Mouse (Mus musculus): ENCODE measurements at regions not wholly inside any gene's neighbourhood (a gene's known extent, or its start where the extent isn't known, plus 50 kb on each side); places are given as distances from the start of the nearest gene placed in this dataset.

DNA sequence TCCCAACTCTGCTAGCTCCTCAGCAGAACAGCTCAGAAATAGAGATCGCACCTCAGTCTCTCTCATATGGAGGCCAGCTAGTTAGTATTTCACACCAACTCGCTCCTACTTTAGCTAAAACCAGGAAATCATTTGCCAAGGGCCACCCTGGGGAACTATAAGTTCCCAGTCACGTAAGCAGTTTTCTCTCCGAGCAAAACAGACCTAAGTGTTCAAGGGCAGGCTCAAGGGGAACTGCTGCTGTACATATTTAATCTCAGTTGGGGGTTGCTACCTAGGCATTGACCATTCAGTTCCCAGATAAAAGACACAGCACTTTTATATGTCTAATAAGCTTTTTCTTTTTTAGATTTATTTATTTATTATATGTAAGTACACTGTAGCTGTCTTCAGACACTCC is 93.5 kb upstream of the Cpm start:
- H3K4me1 ChIP-seq (ENCODE audit: control insufficient read depth, insufficient read depth, low read length): no peaks in the 10 kb centered on the region
- no peak overlapping the region for H3K4me2 ChIP-seq (ENCODE audit: low read depth, low read length)
- H3K9ac ChIP-seq (replicated peaks; ENCODE audit: low read depth, low read length): no peak overlapping the region
- no peak for ATAC-seq (ENCODE audit: low read depth)
- WGBS: 74% methylated on average over 4 of the region's 4 CpGs
- H3K9me3 ChIP-seq (ENCODE audit: control insufficient read depth, low read length): no peaks in the 10 kb centered on the region
- H3K4me3 ChIP-seq (ENCODE audit: low read depth, low read length): no peak overlapping the region
- no peaks in the 10 kb centered on the region for H3K27me3 ChIP-seq (ENCODE audit: control insufficient read depth, insufficient read depth, low read length)
- no peaks in the 10 kb centered on the region for H3K36me3 ChIP-seq (ENCODE audit: control insufficient read depth, insufficient read depth, low read length)
- no peak overlapping the region for H3K27ac ChIP-seq (ENCODE audit: low read depth, low read length)

DNA sequence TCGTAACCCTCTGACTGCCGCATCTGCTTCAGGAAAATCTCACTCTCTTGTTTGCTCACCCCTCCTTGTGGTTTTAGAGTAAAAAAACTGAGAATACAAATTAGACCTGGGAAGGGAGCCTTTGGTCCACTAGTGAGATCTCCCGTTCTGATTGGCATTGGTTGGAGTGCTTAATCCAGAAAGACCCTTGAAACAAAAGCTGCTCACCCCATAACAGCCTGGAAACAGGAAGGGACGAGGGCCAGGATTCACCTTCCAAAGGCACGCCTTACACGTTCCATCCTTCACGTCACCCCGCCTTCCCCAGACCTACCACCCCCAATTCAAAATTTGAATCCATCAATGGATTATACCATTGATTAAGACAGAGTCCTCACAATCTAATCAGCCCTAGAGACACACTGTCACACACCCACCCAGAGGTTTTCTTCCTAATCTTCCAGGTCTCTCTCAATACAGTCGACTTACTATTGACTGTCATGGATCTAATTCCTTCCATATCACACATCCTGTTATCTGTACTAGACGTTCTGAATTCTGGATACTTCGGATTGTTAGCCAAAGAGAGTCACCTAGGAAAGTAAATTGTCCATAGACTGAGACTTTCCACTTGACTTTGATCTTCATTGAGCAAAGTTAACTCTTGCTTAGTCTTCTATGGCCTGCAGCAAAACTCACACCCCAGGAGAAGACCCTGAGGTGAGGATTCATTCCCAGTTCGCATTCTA is 94.1 kb upstream of the Cpm start:
- no peak overlapping the region for H3K4me2 ChIP-seq (ENCODE audit: low read depth, low read length)
- no peak overlapping the region for H3K4me3 ChIP-seq (ENCODE audit: low read depth, low read length)
- H3K27me3 ChIP-seq (ENCODE audit: control insufficient read depth, insufficient read depth, low read length): no peaks in the 10 kb centered on the region
- WGBS: 94% methylated on average over 12 of the region's 12 CpGs
- no peaks in the 10 kb centered on the region for H3K36me3 ChIP-seq (ENCODE audit: control insufficient read depth, insufficient read depth, low read length)
- no peak overlapping the region for H3K27ac ChIP-seq (ENCODE audit: low read depth, low read length)
- no peak overlapping the region for H3K9ac ChIP-seq (replicated peaks; ENCODE audit: low read depth, low read length)
- ATAC-seq (ENCODE audit: low read depth): no peak
- H3K9me3 ChIP-seq (ENCODE audit: control insufficient read depth, low read length): no peaks in the 10 kb centered on the region
- no peaks in the 10 kb centered on the region for H3K4me1 ChIP-seq (ENCODE audit: control insufficient read depth, insufficient read depth, low read length)

DNA sequence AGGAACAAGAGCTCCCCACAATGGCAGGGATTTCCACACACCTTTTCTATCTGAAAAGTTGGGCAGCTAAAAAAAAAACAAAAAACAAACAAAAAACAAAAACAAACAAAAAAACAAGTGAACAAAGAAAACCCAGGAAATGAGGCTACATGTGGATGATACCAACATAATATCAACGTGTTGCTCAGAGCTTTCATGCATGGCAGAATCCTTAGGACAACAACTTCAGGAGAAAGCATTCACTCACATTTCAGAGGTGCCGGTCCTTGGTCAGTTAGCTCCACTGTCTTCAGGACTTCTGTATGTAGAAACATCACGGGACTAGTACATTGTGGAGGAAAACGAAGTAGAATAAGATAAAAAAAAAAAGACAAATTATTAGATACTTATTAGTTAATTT is 94.8 kb upstream of the Cpm start:
- Histone ChIP-seq H3K9ac (replicated peaks; ENCODE audit: low read depth, low read length) (no peak overlapping the region), H3K36me3 (ENCODE audit: control insufficient read depth, insufficient read depth, low read length) (no peaks in the 10 kb centered on the region), H3K4me3 (ENCODE audit: low read depth, low read length) (no peak overlapping the region), H3K4me1 (ENCODE audit: control insufficient read depth, insufficient read depth, low read length) (no peaks in the 10 kb centered on the region), H3K4me2 (ENCODE audit: low read depth, low read length) (no peak overlapping the region), H3K9me3 (ENCODE audit: control insufficient read depth, low read length) (no peaks in the 10 kb centered on the region), H3K27me3 (ENCODE audit: control insufficient read depth, insufficient read depth, low read length) (no peaks in the 10 kb centered on the region), H3K27ac (ENCODE audit: low read depth, low read length) (no peak overlapping the region)
- WGBS: 89% methylated on average over 4 of the region's 4 CpGs
- ATAC-seq (ENCODE audit: low read depth): no peak

DNA sequence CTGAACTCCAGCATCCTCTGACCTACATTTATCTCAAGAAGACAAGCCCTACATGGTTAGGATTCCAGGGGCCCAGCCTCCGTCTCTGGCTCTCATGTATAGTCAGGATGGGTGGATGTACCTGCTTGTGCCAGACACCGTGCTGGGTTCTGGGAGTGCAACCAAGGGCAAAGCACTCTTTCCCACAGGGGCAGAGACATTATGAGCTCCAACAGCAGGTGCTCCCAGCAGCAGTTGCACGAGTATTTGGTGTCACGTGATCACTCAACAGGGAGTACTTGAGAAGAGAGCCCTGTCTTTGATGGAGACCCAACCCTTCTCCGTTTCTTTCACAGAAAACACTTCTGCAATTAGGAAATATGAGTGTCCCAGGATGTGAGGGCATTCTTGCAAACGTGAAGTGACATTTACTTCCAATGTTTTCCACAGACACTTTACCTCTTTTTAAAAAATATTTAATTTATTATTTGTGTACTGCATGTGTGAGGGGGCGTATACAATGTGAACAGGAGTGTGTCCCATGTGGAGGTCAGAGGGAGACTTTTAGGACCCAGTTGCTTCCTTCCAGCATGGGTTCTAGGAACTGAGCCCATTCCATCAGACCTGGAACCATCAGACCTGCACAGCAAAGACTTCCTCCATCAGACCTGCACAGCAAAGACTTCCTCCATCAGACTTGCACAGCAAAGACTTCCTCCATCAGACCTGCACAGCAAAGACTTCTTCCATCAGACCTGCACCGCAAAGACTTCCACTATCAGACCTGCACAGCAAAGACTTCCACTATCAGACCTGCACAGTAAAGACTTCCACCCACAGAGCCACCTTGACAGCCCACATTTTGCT is 95.5 kb upstream of the Cpm start:
- H3K27me3 ChIP-seq (ENCODE audit: control insufficient read depth, insufficient read depth, low read length): no peaks in the 10 kb centered on the region
- H3K36me3 ChIP-seq (ENCODE audit: control insufficient read depth, insufficient read depth, low read length): no peaks in the 10 kb centered on the region
- no peak overlapping the region for H3K4me2 ChIP-seq (ENCODE audit: low read depth, low read length)
- H3K27ac ChIP-seq (ENCODE audit: low read depth, low read length): no peak overlapping the region
- WGBS: 89% methylated on average over 8 of the region's 8 CpGs
- no peaks in the 10 kb centered on the region for H3K9me3 ChIP-seq (ENCODE audit: control insufficient read depth, low read length)
- no peak overlapping the region for H3K9ac ChIP-seq (replicated peaks; ENCODE audit: low read depth, low read length)
- H3K4me1 ChIP-seq (ENCODE audit: control insufficient read depth, insufficient read depth, low read length): no peaks in the 10 kb centered on the region
- no peak for ATAC-seq (ENCODE audit: low read depth)
- no peak overlapping the region for H3K4me3 ChIP-seq (ENCODE audit: low read depth, low read length)

DNA sequence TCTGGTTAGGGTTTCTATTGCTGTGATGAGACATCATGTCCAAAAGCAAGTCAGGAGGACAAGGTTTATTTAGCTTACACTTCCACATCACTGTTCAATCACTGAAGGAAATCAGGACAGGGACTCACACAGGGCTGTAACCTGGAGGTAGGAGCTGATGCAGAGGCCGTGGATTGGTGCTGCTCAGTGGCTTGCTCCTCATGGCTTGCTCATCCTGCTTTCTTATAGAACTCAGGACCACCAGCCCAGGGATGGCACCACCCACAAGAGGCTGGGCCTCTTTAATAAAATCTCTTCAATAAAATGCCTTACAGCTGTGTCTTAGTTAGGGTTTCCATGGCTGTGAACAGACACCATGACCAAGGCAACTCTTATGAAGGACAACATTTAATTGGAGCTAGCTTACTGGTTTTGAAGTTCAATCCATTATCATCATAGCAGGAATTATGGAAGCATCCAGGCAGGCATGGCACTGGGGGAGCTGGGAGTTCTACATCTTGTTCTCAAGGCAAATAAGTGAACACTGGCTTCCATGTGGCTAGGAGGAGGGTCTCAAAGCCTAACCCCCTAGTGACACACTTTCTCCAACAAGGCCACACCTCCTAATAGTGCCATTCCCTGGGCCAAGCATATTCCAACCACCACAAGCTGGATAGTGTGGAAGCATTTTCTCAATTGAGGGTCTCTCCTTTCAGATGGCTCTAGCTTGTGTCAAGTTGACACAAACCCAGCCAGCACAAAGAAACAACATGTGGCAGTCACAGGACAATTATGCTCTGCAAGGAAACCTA is 96.4 kb upstream of the Cpm start:
- WGBS: 96% methylated on average over 1 of the region's 1 CpGs
- H3K9me3 ChIP-seq (ENCODE audit: control insufficient read depth, low read length): no peaks in the 10 kb centered on the region
- H3K27ac ChIP-seq (ENCODE audit: low read depth, low read length): no peak overlapping the region
- H3K4me1 ChIP-seq (ENCODE audit: control insufficient read depth, insufficient read depth, low read length): no peaks in the 10 kb centered on the region
- no peak overlapping the region for H3K9ac ChIP-seq (replicated peaks; ENCODE audit: low read depth, low read length)
- no peaks in the 10 kb centered on the region for H3K36me3 ChIP-seq (ENCODE audit: control insufficient read depth, insufficient read depth, low read length)
- H3K4me2 ChIP-seq (ENCODE audit: low read depth, low read length): no peak overlapping the region
- no peaks in the 10 kb centered on the region for H3K27me3 ChIP-seq (ENCODE audit: control insufficient read depth, insufficient read depth, low read length)
- no peak for ATAC-seq (ENCODE audit: low read depth)
- no peak overlapping the region for H3K4me3 ChIP-seq (ENCODE audit: low read depth, low read length)

DNA sequence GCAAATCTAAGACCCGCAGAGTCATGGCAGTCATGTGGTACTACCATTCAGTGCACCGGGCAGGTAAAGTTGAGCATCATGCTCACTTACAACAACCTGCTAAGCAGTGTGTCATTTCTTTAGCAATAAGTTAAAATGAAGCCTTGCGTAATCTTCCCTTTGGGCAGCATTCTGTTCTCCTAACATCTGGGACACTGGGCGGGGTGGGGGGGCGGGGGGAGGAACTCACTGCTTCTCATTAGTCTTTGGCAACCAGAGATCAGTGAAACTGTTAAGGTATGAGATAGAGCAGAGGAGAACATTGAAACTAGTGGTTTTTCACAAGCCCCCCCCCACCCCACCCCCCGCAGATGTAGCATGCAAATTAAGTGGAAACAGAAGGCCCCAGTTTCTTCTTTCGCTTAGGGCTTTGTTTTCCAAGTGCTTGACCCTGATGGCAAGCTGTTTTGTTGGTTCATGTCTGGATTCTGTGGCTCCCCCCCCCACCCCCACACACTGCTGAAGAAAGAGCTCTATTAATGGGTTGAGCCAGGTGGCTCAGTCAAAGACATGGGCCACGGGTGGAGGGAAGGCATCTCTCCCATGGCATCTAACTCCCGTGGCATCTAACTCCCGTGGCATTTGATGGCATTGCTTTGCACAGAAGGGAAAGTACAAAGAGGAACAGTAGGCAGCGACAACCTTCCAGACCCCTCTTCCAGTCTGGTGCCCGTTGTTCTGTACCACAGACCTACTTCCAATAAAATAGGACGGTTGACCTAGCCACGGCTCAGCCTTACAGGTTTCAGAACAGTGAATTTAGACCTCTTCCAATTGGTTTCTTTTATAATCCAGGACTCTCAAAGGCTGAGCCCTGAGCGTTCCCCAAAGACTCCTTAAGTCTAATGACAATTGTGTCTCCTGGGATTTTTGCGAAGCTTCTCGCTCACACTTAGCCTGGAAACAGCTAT is 97.2 kb upstream of the Cpm start:
- Histone ChIP-seq H3K36me3 (ENCODE audit: control insufficient read depth, insufficient read depth, low read length) (no peaks in the 10 kb centered on the region), H3K4me3 (ENCODE audit: low read depth, low read length) (no peak overlapping the region), H3K9ac (replicated peaks; ENCODE audit: low read depth, low read length) (no peak overlapping the region), H3K4me1 (ENCODE audit: control insufficient read depth, insufficient read depth, low read length) (no peaks in the 10 kb centered on the region), H3K27ac (ENCODE audit: low read depth, low read length) (no peak overlapping the region), H3K4me2 (ENCODE audit: low read depth, low read length) (no peak overlapping the region), H3K27me3 (ENCODE audit: control insufficient read depth, insufficient read depth, low read length) (no peaks in the 10 kb centered on the region), H3K9me3 (ENCODE audit: control insufficient read depth, low read length) (no peaks in the 10 kb centered on the region)
- no peak for ATAC-seq (ENCODE audit: low read depth)
- whole genome bisulfite sequencing: 71% methylated on average over 17 of the region's 17 CpGs

DNA sequence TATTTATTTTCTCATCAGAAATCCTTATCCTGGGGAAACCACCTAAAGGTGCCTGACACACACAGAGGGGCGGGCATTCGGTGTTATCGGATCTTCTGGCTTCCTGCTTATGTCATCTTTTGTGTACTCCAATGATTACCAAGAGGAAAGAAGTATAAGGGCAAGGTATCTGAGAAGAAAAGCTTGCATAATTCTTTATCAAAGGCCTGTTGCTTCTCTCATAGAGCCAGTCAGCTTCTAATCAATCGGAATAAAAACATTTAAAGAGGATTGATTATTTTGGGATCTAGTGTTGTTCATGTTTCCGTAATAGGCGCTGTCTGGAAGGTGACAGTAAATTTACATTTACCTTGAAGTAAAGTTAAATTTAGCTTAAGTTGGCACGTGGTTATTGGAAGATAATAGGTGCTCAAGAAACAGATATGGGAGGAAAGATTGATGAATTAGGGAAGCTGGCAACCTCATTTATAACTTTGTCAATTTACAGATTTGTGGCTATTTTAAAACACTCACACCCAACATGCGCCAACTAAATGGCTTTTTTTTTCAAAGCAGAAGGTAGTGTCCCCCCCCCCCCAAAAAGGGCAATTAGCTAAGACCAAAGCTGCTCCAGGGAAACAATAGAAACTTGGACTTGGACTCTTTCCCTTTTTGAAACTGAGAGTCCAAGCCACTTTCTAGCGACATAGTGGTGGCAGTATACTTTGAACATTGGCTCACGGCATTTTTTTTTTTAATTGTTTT is 98.3 kb upstream of the Cpm start:
- Histone ChIP-seq H3K27me3 (ENCODE audit: control insufficient read depth, insufficient read depth, low read length) (no peaks in the 10 kb centered on the region), H3K9ac (replicated peaks; ENCODE audit: low read depth, low read length) (no peak overlapping the region), H3K4me2 (ENCODE audit: low read depth, low read length) (no peak overlapping the region), H3K4me3 (ENCODE audit: low read depth, low read length) (no peak overlapping the region), H3K36me3 (ENCODE audit: control insufficient read depth, insufficient read depth, low read length) (no peaks in the 10 kb centered on the region), H3K4me1 (ENCODE audit: control insufficient read depth, insufficient read depth, low read length) (no peaks in the 10 kb centered on the region), H3K9me3 (ENCODE audit: control insufficient read depth, low read length) (no peaks in the 10 kb centered on the region), H3K27ac (ENCODE audit: low read depth, low read length) (no peak overlapping the region)
- WGBS: 84% methylated on average over 10 of the region's 10 CpGs
- ATAC-seq (ENCODE audit: low read depth): no peak

All from neural tube, embryonic 14.5 days (tissue).